Mouse (Mus musculus) MEL-GATA-1-ER (cell line): ENCODE measurements around the gene Gpr61.

Experiments
- DNase-seq: peaks from one replicate; pipeline ENCODE4 v3.0.0-alpha.2; 2012; ENCODE audit warnings: low read depth; ENCODE audit errors: extremely low read depth

Gpr61 gene

GRCm38 (mm10) chr3:108131216-108131615 is 23.5 kb downstream of the Gpr61 start:
- no peak for DNase-seq

GRCm38 (mm10) chr3:108129804-108130203 is 24.9 kb downstream of the Gpr61 start:
- no peak for DNase-seq

GRCm38 (mm10) chr3:108129367-108129766 is 25.3 kb downstream of the Gpr61 start:
- no peak for DNase-seq

- DNase-seq: no peak
Observed at GRCm38 (mm10) chr3:108128520-108128919, 26.2 kb downstream of the Gpr61 start.

- no peak for DNase-seq
Observed at GRCm38 (mm10) chr3:108126327-108126726, 28.4 kb downstream of the Gpr61 start.

GRCm38 (mm10) chr3:108124131-108124530 is 30.6 kb downstream of the Gpr61 start:
- no peak for DNase-seq

- DNase-seq: no peak
Observed at GRCm38 (mm10) chr3:108123242-108123641, 31.4 kb downstream of the Gpr61 start.

- no peak for DNase-seq
Observed at GRCm38 (mm10) chr3:108121101-108121500, 33.6 kb downstream of the Gpr61 start.

- DNase-seq: no peak
Observed at GRCm38 (mm10) chr3:108117465-108117864, 37.2 kb downstream of the Gpr61 start.

- DNase-seq: no peak
Observed at GRCm38 (mm10) chr3:108113591-108114289, 40.9 kb downstream of the Gpr61 start.

- no peak for DNase-seq
Observed at GRCm38 (mm10) chr3:108112666-108113065, 42.0 kb downstream of the Gpr61 start.

- DNase-seq: no peak
Observed at GRCm38 (mm10) chr3:108112246-108112645, 42.4 kb downstream of the Gpr61 start.

GRCm38 (mm10) chr3:108111320-108111719 is 43.4 kb downstream of the Gpr61 start:
- DNase-seq: no peak

GRCm38 (mm10) chr3:108105281-108105680 is 49.4 kb downstream of the Gpr61 start:
- no peak for DNase-seq

- no peak for DNase-seq
Observed at GRCm38 (mm10) chr3:108102075-108102474, 52.6 kb downstream of the Gpr61 start.

- no peak for DNase-seq
Observed at GRCm38 (mm10) chr3:108101594-108101993, 53.1 kb downstream of the Gpr61 start.
